28 mouse cellular contexts compared by ENCODE assay signal in genomic region chr5:32177737-32178136, GRCm38 (mm10). TPM values are rescaled to one million over a fixed set of nuclear protein-coding genes. Genes with fewer than 3 reads are reported as not detected.
"Had no signal": no experiment of that assay in that cellular context is flagged by ENCODE, and none has a peak within 500 bp of the region (broad histone marks: within the 10 kb centered on the region; RNA-seq: fewer than 3 reads in every experiment).

No protein-coding gene starts in this region.

- ATAC-seq: hindbrain, postnatal 0 days; intestine, embryonic 16.5 days had no signal

- H3K36me3 ChIP-seq: heart, embryonic 10.5 days; heart, embryonic 12.5 days; hindbrain, embryonic 10.5 days; hindbrain, embryonic 12.5 days; hindbrain, embryonic 15.5 days; kidney, embryonic 15.5 days; limb, embryonic 10.5 days; limb, embryonic 12.5 days; liver, embryonic 13.5 days had no signal

- H3K27ac ChIP-seq: gastrocnemius, adult 2 months; heart, embryonic 10.5 days; hindbrain, embryonic 10.5 days; hindbrain, embryonic 12.5 days; hindbrain, embryonic 15.5 days; hindbrain, postnatal 0 days; kidney, embryonic 15.5 days; kidney, postnatal 0 days; left cerebral cortex, adult 2 months; limb, embryonic 10.5 days; limb, embryonic 12.5 days; liver, embryonic 13.5 days had no signal

- H3K27me3 ChIP-seq: heart, embryonic 12.5 days; hindbrain, embryonic 12.5 days; hindbrain, embryonic 15.5 days; kidney, embryonic 15.5 days; limb, embryonic 12.5 days; liver, embryonic 13.5 days had no signal

- H3K9ac ChIP-seq: heart, embryonic 12.5 days; hindbrain, embryonic 12.5 days; hindbrain, embryonic 15.5 days; kidney, embryonic 15.5 days; limb, embryonic 12.5 days; liver, embryonic 13.5 days had no signal

- H3K4me3 ChIP-seq: gastrocnemius, adult 2 months; heart, embryonic 10.5 days; heart, embryonic 12.5 days; hindbrain, embryonic 10.5 days; hindbrain, embryonic 12.5 days; hindbrain, embryonic 15.5 days; kidney, embryonic 15.5 days; left cerebral cortex, adult 2 months; limb, embryonic 10.5 days; limb, embryonic 12.5 days; liver, embryonic 13.5 days had no signal

- H3K4me1 ChIP-seq: hindbrain, embryonic 10.5 days; hindbrain, embryonic 12.5 days; hindbrain, embryonic 15.5 days; limb, embryonic 10.5 days; limb, embryonic 12.5 days; liver, embryonic 13.5 days had no signal

- H3K4me2 ChIP-seq: heart, embryonic 12.5 days; hindbrain, embryonic 12.5 days; hindbrain, embryonic 15.5 days; kidney, embryonic 15.5 days; limb, embryonic 12.5 days; liver, embryonic 11.5 days; liver, embryonic 13.5 days had no signal

- H3K9me3 ChIP-seq: heart, embryonic 10.5 days; heart, embryonic 12.5 days; hindbrain, embryonic 10.5 days; hindbrain, embryonic 12.5 days; hindbrain, embryonic 15.5 days; kidney, embryonic 15.5 days; limb, embryonic 10.5 days; limb, embryonic 12.5 days; liver, embryonic 13.5 days had no signal

- DNase-seq: gastrocnemius, adult 2 months; gastrocnemius, postnatal 10 days; gastrocnemius, postnatal 25 days; heart, adult 18-20 months; heart, postnatal 10 days; heart, postnatal 4 days; kidney, adult 11 months; kidney, adult 2 months; kidney, adult 9 months; kidney, postnatal 14 days; kidney, postnatal 36 days; layer of hippocampus, adult 9-11 months; liver; liver, embryonic 13.5 days had no signal

RNA-seq across cellular contexts. Expression of gene Plb1, which starts 54.8 kb away (rescaled TPM):
- total RNA-seq: granulocyte monocyte progenitor cell, adult 5-6 weeks had no signal
- polyA plus RNA-seq: hindbrain, embryonic 15.5 days; limb, embryonic 10.5 days; liver, embryonic 11.5 days; liver, embryonic 13.5 days had no signal
